Mouse (Mus musculus) spleen, postnatal 10 days (tissue): ENCODE measurements around the gene Ndufc1.
"Not testable (repeated sequence)": the region's sequence is repeated elsewhere in the genome, so short reads cannot be mapped to it uniquely, and the experiment has no call there.

ENCODE experiments used
- DNase-seq, 2 experiments: peaks; one replicate each; pipeline ENCODE4 v3.0.0; 2021 to 2022; ENCODE audit warnings: low spot score in 2 of 2

Gene Ndufc1

DNA sequence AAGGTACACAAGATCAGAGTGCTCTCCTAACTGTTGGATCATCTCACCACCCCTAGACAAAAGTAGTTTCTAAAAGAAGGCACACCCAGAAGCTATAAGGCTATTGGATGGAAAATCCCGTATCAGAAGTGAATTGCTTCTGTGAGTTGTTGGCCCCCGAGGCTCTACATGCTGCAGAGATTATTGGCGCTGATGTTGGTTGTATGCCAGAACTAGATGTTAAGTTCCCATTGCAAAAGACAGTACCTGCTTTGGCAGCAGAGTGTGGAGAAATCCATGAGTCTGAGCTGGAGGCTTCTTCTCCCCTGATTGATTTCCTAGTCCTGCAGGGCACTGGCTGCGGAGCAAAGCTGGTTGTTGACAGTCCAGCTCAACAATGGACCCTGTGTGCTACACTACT is 40.8 kb downstream of the Ndufc1 start:
- DNase-seq: no peak

DNA sequence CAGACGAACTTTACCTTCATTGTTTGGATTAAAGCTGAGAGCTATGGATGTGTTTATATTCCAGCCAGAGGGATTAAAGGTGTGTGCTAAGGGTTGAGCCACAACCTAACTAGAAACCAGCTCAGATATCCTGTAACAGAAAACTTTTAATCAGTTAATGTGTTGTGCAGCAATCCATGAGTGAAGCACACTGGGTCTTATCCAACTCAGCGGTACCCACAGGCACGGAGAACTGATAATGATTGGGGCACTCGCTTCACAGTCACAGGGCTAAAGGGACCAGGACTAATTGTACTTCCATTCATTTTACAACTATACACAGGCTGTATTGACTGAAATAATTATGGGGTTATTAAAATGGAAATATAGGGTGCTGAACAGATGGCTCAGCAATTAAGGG is 41.9 kb downstream of the Ndufc1 start:
- DNase-seq: no peak

DNA sequence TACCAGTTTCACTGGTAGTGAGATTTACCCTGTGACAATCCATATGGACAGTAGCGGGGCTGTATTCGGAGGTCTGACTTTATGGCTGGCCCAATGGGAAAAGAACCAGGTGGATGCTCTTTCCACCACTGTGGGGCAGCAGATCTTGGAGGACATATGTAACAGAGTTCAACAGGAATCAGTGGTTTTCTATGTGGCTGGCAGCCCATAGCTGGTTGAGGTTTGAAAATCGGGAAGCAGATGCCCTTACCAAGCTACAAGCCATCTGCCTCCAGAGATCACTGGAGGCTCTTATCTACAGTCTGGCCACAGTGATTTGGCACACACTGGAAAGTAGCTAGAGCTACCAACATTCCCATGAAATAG is 43.3 kb downstream of the Ndufc1 start:
- DNase-seq: no peak

DNA sequence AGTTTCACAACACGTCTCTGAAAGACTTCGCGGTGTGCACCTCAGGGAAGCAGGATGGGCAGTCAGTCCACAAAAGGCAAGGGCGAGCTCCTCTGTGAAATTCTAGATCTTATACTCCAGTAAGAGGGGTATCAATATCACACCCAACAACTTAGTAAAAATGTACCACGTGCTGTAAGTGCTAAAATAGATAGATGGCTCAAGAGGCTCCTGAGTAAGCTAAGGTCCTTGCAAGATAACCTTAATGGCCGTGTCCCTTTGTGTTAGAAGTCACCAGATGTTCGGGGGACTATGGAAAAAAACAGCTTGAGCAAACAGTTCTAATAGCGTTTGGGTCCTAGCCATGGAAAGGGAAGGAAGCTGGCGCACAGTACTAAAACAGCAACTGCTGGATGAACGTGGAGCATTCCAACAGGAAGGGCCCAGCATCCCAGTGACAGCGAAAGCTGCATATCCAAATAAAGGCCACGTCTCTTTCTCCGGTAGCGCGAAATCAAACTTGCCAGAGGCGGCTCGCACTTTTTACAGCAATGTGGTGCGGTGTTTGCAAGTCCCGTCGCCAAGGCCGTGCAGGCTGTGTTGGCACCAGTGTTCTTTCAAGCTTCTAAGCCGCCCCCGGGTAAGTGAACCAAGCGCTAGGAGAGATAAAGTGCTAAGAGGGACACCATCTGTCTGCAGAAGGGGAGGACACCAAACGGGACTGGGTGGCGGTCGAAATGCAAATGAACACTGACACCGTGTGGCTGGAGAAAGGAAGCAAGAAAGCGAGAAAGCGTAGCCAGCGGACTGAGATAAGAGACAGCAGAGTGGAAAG is 43.9 kb downstream of the Ndufc1 start:
- DNase-seq: peak; percentile 57 to 80

DNA sequence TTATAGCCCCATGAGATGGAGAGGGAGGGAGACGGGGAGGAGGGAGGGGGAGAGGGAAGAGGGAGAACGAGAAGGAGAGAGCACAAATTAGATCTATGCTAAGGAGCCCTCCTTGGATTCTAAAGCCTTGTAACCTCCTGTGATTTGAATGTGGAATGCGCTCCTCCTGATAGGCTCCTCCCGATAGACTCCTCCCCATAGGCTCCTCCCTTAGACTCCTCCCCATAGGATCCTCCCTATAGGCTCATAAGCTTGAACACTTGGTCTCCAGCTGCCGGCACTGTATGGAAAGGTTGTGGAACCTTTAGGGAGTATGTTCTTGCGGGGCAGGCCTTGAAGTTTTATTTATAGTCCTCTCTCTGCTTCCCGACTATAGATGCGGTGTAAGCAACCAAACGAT is 47.7 kb downstream of the Ndufc1 start:
- DNase-seq: no peak

DNA sequence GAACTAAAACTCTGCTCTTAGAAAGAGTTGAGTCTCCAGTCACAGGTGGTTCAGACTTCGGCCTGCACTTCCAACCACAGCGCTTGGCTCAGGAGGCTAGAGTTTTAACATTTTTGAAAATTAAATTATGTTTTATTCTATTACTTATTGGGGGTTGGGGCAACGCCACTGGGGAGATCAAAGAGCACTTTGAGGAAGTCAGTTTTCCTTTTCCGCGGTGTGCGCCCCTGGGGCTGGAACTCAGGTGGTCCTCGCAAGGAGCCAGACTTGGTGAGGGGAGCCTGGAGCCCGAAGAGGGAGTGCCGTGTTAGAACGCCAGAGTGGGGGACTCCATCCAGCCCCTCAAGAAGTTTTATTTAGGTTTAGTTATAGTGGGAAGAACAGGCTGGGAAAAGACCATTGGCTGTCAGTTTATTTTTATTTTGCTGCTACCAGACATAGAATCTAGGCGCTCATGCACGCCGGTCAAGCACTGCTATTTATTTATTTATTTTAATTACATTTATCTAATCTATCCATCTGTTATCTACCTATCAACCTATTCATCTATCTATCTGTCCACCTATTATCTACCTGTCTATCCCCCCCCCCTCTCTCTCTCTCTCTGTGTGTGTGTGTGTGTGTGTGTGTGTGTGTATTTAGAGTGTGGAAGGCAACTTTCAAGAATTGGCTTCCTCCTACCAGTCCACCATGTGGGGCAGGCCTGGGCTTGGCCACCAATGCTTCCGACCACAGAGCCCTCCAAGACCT is 49.1 kb downstream of the Ndufc1 start:
- DNase-seq: no peak

DNA sequence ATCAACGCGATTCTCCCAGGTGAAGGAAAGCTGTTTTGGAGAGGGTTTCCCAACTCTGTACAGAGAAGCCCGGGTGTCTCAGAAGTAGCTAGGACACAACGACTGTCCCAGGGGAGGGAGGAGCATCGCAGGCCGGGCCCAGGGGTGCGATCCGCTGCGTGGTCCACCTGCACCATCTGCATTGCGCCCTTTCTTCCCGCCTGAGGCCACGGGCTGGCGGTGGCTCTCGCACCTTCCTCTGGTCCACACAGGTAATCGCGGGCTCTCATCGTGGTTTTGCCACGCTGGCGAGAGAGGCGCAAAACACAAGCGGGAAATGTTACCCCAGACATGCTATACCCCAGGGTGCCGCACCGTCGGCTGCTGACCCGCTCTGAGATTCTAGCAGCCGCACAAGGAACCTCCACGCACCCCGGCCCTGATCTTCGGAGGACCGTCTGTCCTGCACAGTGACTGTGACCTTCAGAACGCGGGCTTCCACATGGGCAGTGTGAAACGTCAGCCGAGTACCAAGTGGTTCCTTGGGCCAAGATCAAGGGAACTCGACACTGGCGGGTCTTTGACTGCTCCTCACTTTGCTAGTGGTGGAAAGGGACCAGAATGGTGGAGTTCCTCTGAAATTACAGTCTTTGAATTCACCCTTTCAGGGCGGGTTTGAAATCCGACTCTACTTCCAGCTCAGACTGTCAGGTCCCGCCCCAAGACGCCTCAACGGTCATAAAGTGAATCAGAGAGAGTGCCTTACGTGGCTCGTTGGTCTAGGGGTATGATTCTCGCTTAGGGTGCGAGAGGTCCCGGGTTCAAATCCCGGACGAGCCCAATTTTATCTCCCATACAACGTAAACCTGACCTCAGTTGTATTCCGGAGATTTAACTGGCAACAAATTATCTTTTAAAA is 49.9 kb downstream of the Ndufc1 start:
- DNase-seq: peak; percentile 81

DNA sequence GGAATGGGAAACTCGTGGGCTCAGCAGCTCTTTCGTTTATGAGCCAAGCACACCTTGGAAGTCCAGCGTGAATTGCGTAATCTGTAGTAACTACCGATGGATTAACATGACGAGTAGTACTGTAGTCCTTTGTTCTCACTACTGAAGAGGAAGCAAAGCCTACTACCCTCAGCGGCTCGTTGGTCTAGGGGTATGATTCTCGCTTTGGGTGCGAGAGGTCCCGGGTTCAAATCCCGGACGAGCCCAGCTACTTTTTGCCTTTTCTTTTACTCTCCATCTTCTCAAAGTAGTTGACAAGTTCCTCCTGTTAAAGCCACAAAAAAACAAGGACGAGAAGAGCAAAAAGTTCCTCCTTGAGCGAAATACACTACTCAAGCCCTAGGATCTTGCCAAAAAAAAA is 50.6 kb downstream of the Ndufc1 start:
- DNase-seq: peak; percentile 81 to 83

DNA sequence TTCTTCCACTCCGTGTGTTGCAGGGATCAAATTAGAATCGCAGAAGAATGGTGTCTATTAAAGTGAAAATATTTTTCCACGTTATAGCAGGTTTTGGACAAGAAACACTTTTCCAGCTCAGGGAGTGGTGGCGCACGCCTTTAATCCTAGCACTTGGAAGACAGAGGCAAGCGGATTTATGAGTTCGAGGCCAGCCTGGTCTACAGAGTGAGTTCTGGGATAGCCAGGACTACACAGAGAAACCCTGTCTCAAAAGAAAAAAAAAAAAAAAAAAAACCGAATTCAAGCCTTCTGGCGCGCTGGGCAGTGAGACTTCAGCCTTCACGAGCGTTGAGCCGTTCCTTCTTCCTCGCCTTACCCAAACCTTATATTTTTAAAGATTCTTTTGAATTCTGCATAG is 51.2 kb downstream of the Ndufc1 start:
- DNase-seq: no peak

DNA sequence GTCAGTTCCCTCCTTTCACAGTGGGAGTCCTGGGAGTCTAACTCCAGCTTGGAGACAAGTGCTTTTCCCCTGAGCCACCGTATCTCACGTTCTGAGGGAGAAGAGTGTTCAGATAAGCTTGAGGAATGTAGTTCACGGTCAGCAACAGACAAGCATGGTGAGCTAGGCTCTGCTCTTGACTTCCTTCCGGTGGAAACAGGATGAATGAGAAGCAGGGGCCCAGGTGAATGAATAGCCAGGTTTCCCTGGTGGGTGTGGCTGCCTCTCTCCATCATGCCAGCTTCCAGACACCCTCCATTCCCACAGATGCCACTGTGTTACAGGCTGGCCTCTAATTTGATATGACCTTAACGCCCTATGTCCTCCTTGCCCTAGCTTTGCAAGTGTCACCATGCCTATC is 51.7 kb downstream of the Ndufc1 start:
- DNase-seq: no peak

DNA sequence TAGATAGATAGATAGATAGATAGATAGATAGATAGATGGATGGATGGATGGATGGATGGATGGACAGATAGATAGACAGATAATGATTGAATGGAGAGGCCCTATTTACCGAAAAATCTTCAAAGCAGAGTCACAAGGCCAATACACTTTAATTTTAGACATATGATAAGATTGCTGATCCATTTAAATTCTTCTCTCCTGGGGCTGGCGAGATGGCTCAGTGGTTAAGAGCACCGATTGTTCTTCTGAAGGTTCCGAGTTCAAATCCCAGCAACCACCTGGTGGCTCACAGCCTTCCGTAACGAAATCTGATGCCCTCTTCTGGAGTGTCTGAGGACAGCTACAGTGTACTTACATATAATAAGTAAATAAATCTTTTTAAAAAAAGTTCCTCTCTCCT is 53.8 kb downstream of the Ndufc1 start:
- DNase-seq: not testable (repeated sequence)
